Mouse (Mus musculus): ENCODE results near the gene Ccdc39.

Gene Ccdc39

DNA sequence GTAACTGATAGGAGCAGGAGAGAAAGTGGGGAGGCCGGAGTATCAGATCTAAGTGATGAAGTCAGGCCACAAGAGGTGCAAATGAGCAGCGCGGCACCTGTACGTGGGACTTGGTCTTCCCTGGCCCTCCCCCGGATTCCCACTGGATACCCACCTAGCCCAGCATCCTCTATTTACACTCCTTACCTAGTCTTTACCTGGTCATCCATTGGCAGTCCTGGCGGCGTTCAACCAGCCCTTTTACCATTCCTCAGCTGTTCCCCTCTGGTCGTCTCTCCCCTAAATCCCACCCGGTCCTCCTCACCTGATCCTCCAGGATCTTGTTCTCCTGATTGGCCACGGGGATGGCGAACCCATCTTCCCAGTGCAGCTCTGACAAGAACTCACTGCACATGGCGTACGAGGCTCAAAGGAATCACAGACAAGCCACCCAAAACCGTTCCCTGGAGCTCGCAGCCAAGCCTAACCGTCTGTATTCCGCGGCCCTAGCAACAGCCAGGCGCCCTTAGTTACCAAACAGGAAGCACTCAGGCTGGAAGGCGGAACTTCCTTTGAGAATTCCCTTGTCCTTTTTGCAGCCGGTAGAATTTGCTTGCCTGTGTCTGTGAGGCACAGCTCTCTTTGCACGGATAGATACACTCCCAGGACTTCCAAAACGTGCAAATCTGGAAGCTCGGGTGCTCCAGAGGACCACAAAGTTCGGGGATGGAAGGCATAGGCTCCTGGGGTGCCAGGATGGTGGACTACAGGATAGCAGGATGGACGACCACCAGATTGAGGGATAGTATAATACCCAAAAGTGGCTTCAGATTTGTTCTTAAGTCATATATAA lies at the start of gene Ccdc39:
Gene Ccdc39, minus strand, starts transcription at position 510 of the 832 bp plus-strand sequence.
- in situ Hi-C loops (cut with MboI; ENCODE audit: low pct_unique_long_range_greater_than_20kb in 1 of 2, low sequenced_read_pairs in 2 of 2, unreplicated experiment in 1 of 2), result no loop called here

DNA sequence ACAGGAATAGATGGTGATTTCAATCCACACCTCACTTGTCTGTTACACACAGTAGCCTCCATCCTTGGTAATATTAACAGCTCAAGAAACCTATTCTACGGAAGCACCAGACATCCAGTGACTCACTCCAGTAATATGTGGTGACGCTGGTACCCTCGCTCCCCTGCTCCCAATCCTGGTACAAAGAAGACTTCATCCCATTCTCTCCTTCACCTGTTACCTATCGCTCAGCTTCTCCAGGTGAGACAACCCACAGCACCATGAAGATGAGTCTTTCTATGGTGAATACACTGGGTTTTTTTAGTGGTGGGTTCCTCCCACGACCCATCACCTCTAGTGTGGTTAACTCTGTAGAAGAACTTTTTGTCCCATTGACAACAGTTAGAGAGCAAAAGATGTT lies 49.3 kb upstream of the Ccdc39 start:
- in situ Hi-C loops (cut with MboI; ENCODE audit: low pct_unique_long_range_greater_than_20kb in 1 of 2, low sequenced_read_pairs in 2 of 2, unreplicated experiment in 1 of 2), result no loop called here

GRCm38 (mm10) chr3:33887438-33887837 lies 43.3 kb upstream of the Ccdc39 start:
- in situ Hi-C loops (cut with MboI; ENCODE audit: low pct_unique_long_range_greater_than_20kb in 1 of 2, low sequenced_read_pairs in 2 of 2, unreplicated experiment in 1 of 2), result no loop called here

- in situ Hi-C loops (cut with MboI; ENCODE audit: low pct_unique_long_range_greater_than_20kb in 1 of 2, low sequenced_read_pairs in 2 of 2, unreplicated experiment in 1 of 2), result no loop called here
These were observed 39.0 kb upstream of the Ccdc39 start for GRCm38 (mm10) chr3:33883105-33883504.

GRCm38 (mm10) chr3:33882695-33883094 lies 38.6 kb upstream of the Ccdc39 start:
- in situ Hi-C loops (cut with MboI; ENCODE audit: low pct_unique_long_range_greater_than_20kb in 1 of 2, low sequenced_read_pairs in 2 of 2, unreplicated experiment in 1 of 2), result no loop called here

DNA sequence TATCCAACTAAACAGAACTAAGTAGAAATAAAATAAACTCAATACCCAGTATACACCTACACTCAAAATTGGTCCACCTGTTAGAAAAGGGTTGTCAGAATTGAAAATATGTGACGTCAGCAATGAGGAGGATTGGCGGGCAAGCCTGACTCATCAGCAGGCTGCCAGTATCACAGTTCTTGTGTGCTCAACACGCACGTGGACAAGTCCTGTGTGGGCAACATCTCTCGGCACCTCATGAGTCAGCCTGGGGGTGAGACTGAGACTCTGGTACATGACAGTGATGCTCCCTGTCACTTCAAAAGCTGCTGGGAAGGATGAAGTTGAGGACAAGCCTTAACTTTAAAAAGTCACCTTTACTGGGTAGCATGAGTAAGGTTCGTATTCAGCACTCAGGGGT lies 34.6 kb upstream of the Ccdc39 start:
- in situ Hi-C loops (cut with MboI; ENCODE audit: low pct_unique_long_range_greater_than_20kb in 1 of 2, low sequenced_read_pairs in 2 of 2, unreplicated experiment in 1 of 2), result no loop called here

DNA sequence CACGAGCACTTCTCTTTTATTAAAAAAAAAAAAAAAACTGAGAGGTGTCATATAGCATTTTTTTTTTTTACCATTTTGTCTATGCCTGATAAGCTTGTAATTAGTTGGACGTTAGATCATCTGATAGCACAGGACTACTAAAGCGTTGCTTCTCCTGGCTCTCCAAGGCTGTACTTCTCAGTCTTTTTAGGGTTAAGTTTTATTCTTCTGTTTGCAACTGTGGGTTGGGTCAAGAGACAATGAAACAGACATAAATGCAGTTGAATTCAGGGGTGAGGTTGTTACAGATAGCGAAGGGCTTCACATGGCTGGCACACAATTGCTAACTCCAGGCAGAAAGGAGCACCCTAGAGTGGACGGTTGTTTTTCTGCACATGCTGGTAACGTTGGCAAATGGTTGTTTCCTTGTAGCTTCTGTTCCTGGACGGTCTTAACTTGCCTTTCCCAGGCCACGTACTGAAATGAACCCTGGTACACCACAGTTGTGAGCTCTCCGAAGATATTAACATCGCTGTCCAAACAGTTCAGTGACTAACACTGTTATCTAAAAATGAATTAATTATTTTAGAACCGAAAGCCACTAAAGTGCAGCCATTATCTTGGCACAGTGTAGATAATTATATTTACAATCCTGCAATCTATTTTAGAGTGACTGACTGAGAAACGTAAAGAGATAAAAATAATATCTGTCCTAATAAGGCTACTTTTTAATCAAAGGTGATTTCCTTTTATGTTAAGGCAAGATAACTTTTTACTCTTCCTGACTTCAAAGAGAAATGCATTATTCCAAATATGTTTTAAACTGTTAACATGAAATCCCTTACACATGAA lies 30.6 kb upstream of the Ccdc39 start:
- in situ Hi-C loops (cut with MboI; ENCODE audit: low pct_unique_long_range_greater_than_20kb in 1 of 2, low sequenced_read_pairs in 2 of 2, unreplicated experiment in 1 of 2), result no loop called here

GRCm38 (mm10) chr3:33873837-33874236 lies 29.7 kb upstream of the Ccdc39 start:
- in situ Hi-C loops (cut with MboI; ENCODE audit: low pct_unique_long_range_greater_than_20kb in 1 of 2, low sequenced_read_pairs in 2 of 2, unreplicated experiment in 1 of 2), result no loop called here

- in situ Hi-C loops (cut with MboI; ENCODE audit: low pct_unique_long_range_greater_than_20kb in 1 of 2, low sequenced_read_pairs in 2 of 2, unreplicated experiment in 1 of 2), result no loop called here
These were observed 29.3 kb upstream of the Ccdc39 start for GRCm38 (mm10) chr3:33873366-33873765.

DNA sequence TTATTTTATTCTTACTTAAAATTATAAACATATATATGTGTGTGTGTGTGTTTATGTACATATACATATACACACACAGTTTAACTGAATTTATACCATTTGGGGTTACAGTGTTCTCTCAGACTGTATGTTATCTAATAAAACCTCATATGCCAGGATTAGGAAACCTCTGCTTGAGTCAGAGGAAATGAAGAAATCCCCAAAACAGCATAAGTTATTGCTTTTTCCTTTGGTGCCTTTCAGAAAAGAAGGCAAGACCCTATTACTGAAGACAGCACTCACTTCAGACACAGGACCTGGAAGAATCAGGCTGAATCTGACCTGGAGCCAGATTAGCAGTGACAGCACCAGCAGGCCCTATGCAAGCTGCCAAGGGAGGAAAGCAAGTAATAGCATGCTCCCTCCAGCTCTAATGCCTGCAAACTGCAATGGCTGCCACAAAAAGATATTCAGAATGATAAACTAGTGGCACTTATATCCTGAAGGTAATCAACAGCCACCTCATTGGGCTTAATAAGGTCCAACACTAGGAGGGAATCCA lies 20.0 kb upstream of the Ccdc39 start:
- in situ Hi-C loops (cut with MboI; ENCODE audit: low pct_unique_long_range_greater_than_20kb in 1 of 2, low sequenced_read_pairs in 2 of 2, unreplicated experiment in 1 of 2), result no loop called here

GRCm38 (mm10) chr3:33858939-33859338 lies 14.8 kb upstream of the Ccdc39 start:
- in situ Hi-C loops (cut with MboI; ENCODE audit: low pct_unique_long_range_greater_than_20kb in 1 of 2, low sequenced_read_pairs in 2 of 2, unreplicated experiment in 1 of 2), result no loop called here

DNA sequence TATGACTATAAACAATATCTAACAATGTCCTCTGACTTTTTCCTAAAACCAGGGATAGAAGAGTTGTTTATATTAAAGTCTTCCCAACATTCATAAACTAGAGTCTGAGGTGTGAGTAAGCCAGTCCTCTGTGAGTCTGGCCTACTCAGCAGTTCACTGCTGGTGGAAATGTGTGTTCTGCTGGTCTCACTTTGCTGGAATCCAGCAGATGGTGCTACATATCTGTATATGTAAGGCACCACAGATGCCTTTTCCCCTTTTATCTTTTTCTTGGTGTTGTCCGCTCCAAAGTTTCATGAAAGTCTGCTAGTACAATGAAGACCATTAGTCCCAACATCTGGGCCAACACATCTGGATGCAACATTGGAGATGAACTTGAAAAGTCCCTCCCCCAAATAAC lies 9.0 kb upstream of the Ccdc39 start:
- in situ Hi-C loops (cut with MboI; ENCODE audit: low pct_unique_long_range_greater_than_20kb in 1 of 2, low sequenced_read_pairs in 2 of 2, unreplicated experiment in 1 of 2), result no loop called here

DNA sequence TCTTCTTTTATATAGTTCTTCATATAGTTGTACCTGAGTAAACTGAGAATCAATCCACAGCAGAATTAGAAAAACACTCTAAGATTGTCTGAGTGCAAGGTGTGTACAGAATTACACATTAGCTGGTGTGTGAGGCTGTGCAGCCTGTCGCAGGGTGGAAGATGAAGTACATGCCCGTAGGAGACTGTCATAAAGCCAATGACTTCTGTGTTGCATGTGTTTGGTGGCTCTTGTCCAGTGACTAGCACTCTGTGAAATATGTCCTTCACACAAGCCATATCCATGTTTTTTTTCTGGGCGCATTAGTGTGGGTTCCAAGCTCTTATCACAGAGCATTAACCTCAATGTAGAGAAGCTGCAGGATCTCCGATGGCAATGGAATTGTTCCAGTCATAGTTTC lies 6.7 kb upstream of the Ccdc39 start:
- in situ Hi-C loops (cut with MboI; ENCODE audit: low pct_unique_long_range_greater_than_20kb in 1 of 2, low sequenced_read_pairs in 2 of 2, unreplicated experiment in 1 of 2), result no loop called here

DNA sequence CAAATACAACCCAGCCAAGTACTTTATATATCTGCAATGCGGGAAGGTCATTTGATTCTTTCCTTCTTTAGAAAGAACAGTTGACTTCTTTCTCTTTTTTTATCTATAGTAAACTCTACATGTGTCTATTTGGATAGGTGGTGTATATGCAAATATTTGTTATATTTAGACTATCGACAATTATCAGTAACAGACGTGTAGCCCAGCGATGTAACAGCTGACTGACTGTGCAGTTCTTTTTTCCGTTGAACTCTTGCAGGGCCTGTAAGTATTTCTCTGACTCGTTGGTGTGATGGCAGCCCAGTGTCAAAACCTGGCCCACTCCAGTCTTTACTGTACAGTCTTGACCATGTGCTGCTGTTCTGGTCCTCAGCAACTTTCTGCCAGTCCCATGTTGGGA lies 2.5 kb upstream of the Ccdc39 start:
- in situ Hi-C loops (cut with MboI; ENCODE audit: low pct_unique_long_range_greater_than_20kb in 1 of 2, low sequenced_read_pairs in 2 of 2, unreplicated experiment in 1 of 2), result no loop called here

- in situ Hi-C loops (cut with MboI; ENCODE audit: low pct_unique_long_range_greater_than_20kb in 1 of 2, low sequenced_read_pairs in 2 of 2, unreplicated experiment in 1 of 2), result no loop called here
These were observed 5.2 kb downstream of the Ccdc39 start for GRCm38 (mm10) chr3:33838877-33839276.

GRCm38 (mm10) chr3:33836576-33836975 lies 7.5 kb downstream of the Ccdc39 start:
- in situ Hi-C loops (cut with MboI; ENCODE audit: low pct_unique_long_range_greater_than_20kb in 1 of 2, low sequenced_read_pairs in 2 of 2, unreplicated experiment in 1 of 2), result no loop called here

- in situ Hi-C loops (cut with MboI; ENCODE audit: low pct_unique_long_range_greater_than_20kb in 1 of 2, low sequenced_read_pairs in 2 of 2, unreplicated experiment in 1 of 2), result no loop called here
These were observed 11.8 kb downstream of the Ccdc39 start for GRCm38 (mm10) chr3:33832351-33832750.

DNA sequence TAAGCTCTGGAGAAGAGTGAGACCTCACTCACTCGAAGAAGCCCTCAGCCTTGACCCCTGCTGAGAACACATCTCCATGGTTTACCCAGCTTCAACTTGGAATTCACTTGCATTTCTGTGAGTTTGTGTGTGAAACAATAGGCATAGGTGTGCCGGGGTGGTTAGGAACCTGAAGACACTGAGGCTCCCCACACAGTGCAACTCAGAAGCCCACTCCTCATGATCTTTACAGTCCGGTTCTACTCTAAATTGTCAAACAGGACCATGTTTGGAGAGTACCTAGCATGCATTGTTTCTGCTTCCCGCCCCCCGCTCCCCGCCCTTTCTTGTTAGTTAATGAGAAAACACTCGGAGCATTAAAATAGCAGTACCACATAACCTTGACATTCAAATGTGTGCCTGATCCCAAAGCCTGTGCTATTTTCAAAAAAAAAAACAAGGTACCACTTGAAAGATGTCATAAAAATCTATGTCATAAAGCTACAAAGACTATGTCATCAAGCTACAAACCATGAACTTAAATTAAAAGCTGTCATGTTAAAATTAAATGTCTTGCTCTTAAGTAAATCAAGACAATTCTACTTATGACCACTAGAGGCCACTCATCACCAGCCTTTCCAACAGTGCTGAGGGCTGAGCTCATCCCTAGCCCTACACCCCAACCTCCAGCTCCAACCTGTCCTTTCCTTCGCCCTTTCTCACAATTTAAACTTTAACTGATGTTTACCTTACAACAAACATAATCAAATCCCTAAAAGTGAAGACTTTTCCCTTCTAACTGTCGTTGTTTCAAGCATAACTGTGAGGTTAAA lies 19.8 kb downstream of the Ccdc39 start:
- in situ Hi-C loops (cut with MboI; ENCODE audit: low pct_unique_long_range_greater_than_20kb in 1 of 2, low sequenced_read_pairs in 2 of 2, unreplicated experiment in 1 of 2), result loop anchor here (5.0 to 25.0 kb wide), 4 partner anchors 93 to 263 kb away; partner anchors contain the start of gene Dnajc19 (in 1 of the 2)
